Mouse (Mus musculus): ENCODE results near the gene Ccdc177.
"Not testable (repeated sequence)": the region's sequence is repeated elsewhere in the genome, so short reads cannot be mapped to it uniquely, and the experiment has no call there.

Ccdc177 gene

DNA sequence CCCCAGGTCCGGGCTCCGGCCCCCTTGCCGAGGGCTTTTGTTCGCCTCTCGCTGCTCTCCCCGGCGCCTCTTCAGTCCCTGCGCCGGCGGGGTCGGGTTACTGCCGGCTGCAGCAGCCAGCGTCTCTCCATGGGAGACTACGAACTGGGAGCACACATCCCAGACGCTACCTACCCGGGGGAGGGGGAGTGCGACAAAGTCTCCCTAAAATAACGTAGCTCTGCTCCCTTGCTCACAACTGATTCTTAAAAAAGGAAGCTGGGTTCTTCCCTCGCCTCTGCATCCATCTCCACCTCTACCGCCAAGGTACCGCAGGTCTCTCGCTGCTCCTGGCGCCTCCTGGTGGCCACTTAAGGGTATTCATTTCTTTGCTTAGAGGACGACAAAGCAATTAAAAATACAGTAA lies at the start of gene Ccdc177:
Gene Ccdc177 (minus strand): TSS at position 292 of the 406 bp plus-strand sequence.
- DNase-seq (ENCODE audit: low spot score in 2 of 2) = peak; percentile 63 to 66

DNA sequence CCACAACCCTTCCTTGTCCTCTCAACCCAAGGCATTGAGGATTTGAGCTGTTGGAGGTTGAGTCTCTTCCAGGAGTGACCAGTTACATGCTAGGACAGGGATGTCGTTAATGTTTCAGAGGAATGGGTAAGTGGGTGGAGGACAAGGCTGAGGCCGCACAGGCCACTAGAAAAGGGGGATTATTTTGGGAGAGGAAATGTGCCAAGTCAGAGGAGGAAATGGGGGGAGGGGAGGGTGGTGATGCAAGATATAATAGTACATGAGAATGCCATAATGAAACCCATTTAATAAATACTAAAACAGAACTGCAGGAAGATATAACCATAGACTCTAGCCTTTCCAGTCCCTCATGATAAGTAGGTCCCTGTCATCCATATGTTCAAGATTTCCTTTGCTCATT lies 49.5 kb upstream of the Ccdc177 start:
- no peak for DNase-seq (ENCODE audit: low spot score in 2 of 2)

DNA sequence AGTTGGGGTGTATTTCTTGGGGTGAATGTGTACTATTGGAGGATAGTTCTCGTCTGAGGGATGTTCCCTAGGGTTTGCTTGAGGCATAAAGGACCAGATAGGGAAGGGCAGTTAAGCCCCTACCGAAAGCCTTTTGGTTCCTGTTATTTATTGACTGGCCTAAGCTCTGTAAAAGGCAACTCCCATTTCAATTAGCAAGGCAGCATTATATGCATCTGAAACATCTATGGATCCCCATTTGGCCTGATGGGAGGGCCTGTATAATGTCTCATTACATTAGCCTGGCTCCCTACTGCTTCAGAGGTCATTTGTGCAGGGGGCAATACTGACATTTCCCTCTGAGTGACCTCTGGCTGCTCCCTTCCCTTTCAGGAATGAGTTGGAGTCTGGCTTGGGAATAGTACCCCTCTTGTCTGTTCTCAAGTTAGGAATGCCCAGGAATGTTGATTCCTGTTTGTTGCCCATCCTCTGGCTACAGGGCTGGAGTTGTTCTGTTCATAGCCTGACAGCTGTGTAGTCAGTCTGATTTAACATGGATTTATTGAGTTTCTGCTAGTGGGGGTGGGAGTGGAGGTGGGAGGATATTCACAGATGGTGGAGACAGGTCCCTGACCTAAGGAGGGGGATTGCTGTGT lies 47.1 kb upstream of the Ccdc177 start:
- DNase-seq (ENCODE audit: low spot score in 2 of 2) = no peak

DNA sequence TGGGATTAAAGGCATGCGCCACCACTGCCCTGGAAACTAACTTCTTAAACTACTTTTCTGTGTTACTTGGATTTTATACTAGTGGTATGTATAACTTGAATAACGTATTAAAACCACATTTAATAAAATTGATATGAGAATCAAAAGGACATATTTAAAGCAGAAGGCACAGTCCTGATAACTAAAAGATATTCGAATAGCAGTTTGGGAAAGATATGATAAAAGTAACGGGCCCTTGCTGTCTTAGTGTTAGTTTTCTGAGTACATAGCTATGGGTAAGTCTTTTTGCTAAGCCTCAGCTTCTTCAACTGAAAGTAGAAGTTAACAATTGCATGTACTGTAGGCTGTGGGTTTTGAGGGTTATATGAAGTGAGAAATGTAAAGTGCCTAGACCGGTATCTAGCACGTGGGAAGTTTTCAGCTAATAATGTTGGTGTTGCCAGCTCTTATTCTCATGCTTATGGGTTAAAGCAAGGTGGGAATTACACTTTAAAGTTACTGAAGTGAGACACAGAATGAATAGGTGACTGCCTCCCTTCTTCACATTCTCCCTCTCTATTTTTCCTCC lies 44.5 kb upstream of the Ccdc177 start:
- DNase-seq (ENCODE audit: low spot score in 2 of 2) = no peak

DNA sequence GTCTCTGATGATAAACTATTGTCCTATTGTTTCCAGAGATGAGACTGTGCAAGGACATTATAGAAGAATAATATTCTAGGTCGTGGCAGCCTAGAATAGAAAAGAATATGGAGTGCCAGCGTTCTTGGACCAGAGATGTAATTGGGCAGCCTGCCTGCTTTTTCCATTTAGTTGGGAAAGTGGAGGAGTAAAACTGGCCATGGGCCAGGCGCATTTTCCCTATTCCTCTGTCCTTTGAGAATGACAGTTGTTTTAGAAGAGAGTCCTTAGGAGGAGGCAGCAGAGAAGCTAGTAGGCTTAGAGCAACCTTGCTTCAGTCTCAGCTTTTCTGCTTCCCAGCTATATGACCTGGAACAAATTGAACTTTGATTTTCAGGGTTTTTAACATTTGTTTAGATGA lies 43.4 kb upstream of the Ccdc177 start:
- peak in 1 of 2 experiments; percentile 54 for DNase-seq (ENCODE audit: low spot score in 2 of 2)

DNA sequence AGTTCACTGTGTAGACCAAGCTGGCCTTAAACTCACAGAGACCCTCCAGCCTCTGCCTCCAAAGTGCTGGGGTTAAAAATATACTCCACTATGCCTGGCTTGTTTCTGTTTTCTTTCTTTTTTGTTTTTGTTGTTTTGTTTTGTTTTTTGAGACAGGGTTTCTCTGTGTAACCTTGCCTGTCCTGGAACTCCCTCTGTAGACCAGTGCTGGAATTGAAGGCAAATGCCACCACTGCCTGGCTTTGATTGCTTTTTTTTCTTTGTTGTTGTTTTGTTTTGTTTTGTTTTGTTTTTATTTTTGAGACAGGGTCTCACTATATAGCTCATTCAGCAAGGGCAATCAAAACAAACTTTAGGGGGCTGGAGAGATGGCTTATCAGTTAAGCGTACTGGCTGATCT lies 41.0 kb upstream of the Ccdc177 start:
- no peak for DNase-seq (ENCODE audit: low spot score in 2 of 2)

DNA sequence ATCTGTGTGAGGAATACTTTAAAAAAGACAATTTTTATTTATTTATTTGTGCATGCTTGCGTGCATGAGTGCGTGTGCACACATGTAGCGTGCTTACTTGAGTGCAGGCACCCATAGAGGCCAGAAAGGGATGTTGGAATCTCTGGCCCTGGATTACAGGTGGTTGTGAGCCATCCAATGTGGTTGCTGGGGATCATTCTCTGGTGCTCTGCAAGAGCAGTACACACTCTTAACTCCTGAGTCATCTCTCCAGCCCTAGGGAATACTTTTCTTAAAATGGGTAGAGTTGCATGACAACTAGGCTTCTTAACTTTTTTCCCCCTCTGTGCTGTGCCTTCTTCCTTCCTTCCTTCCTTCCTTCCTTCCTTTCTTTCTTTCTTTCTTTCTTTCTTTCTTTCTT lies 39.7 kb upstream of the Ccdc177 start:
- no peak for DNase-seq (ENCODE audit: low spot score in 2 of 2)

DNA sequence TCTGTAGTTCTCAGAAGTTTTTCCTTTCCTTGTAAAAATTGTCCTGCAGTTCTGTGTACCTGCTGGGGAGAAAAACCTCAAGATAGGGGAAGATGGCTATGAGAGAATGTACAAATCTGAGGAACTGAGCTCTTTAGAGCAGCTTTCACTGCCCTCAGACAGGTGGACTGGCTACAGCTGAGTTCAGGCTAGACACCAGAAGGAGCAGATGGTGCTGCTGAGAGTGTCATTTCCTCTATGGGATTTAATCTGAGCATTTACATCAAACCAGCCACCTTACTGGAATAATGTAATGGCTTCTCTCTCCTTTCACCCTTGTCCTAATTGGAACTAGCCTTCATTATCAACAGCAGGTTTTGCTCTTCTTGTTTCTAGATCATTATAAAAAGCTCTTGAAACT lies 37.8 kb upstream of the Ccdc177 start:
- no peak for DNase-seq (ENCODE audit: low spot score in 2 of 2)

DNA sequence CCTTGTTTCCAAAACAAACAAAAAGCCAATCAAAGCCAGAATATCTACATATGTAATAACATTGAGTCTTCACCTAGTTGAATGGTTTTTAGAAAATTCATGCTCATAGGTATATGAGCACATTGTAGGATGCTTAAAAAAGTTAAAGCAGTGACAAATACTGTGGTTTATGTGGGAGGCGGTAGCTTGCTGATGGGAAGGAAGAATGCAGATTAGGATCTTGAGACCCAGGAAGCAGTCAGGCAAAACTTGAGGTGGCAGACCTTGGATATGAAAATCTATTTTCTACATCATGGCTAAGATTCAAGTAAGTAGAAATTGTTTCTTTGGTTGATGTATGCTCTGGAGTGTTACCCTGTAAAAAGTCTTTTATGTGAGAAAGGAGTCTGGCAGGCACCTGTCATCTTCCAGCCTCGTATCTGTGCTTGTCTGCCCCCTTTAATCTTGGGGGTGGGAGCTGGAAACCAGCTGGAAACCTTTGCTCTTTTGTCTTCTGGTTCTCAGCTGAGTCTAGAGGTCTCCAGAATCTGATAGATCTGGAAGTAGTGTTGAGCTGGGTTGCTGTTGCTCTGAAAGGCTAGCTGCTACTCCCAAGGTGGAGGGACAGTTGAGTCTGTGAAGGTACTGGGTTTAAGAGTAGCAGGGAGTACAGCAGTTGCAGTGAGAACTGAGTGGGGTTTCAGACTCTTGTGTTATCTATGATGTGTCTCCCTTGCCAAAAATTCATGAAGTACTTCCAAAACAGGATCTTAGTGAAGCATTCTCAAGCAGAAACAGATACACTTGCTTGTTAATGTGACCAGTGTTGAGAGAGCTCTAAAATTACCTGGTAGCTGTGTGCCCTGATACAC lies 34.7 kb upstream of the Ccdc177 start:
- no peak for DNase-seq (ENCODE audit: low spot score in 2 of 2)

DNA sequence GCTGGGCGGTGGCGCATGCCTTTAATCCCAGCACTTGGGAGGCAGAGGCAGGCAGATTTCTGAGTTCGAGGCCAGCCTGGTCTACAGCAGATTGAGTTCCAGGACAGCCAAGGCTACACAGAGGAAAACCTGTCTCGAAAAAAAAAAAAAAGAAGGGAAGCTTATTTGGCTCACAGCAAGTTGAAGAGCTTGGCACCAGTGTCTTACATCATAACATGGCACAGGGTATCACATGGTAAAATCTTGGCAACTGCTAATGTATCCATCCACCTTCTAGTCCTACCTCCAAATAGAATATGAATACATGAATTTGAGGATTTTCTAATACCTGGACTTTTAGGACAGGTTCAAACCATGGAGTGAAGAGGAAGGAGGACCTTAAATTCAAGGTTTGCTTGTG lies 34.0 kb upstream of the Ccdc177 start:
- no peak for DNase-seq (ENCODE audit: low spot score in 2 of 2)

DNA sequence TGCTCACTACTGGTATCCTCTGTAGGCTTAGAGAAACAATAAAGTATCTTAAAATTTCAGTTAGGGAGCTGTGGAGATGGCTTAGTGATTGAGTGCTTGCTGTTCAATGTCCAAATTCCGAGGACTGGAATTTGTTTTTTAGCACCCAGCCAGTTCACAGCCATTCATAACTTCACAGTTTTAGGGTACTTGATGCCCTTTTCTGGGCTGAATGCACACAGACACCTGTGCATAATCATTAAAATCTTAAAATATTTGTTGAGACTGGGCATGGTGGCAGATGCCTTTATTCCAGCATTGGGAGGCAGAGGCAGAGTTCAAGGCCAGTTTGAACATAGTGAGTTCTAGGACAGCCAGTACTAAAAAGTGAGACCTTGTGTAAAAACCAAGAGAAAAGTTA lies 33.0 kb upstream of the Ccdc177 start:
- DNase-seq (ENCODE audit: low spot score in 2 of 2) = no peak

DNA sequence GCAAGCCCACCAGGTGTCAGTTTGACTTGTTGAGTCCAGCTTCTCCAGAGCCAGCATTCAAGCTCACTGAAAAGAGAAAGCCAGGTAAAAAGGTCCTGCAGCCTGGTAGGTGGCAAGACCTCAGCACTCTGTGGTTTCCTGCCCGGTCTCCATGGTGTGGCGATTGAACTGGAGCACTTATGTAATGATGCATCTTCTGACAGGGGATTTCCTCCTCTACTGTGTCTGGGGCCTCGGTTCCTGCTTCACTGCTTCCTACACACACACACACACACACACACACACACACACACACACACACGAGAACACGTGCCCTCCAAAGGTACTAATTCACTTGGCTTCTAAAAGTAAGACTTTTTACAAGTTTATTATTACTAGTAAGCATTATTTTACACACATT lies 32.4 kb upstream of the Ccdc177 start:
- no peak for DNase-seq (ENCODE audit: low spot score in 2 of 2)

DNA sequence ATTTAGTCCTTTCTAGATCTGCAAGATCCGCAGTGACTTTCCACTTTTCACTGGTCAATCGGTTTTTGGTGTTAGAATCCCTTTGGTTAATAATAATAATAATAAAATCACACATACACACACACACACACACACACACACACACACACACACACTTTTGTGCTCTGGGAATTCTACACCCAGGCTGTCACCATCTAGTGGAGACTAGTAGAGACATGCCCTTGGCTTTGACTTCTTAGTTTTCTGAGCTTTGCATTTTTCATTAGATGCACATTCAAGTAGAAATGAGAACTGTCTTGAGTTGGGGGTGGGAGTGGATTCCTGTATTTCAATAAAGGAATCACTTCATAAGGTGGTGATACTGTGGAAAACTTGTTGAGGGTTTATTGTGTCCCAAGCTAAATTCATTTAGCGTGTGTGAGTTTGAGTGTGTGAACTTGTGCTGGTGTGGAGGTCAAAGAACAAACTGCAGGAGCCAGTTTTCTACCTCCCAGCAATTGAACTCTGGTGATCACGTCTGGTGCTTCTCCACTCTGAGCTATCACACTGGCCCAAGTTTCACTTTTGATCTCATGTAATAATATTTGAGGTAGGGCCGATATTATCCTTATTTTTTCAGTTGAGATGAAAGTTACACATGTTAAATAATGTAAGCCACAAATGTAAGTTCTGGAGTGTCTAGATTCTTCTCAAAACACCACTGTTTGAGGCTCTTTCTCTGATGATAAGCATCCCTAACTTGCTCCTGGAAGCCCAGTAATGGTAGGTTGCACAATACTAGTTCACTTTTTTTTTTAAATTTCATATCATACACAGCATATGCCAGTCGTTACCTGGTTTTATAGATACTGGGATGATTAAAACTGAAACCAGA lies 31.3 kb upstream of the Ccdc177 start:
- no peak for DNase-seq (ENCODE audit: low spot score in 2 of 2)

DNA sequence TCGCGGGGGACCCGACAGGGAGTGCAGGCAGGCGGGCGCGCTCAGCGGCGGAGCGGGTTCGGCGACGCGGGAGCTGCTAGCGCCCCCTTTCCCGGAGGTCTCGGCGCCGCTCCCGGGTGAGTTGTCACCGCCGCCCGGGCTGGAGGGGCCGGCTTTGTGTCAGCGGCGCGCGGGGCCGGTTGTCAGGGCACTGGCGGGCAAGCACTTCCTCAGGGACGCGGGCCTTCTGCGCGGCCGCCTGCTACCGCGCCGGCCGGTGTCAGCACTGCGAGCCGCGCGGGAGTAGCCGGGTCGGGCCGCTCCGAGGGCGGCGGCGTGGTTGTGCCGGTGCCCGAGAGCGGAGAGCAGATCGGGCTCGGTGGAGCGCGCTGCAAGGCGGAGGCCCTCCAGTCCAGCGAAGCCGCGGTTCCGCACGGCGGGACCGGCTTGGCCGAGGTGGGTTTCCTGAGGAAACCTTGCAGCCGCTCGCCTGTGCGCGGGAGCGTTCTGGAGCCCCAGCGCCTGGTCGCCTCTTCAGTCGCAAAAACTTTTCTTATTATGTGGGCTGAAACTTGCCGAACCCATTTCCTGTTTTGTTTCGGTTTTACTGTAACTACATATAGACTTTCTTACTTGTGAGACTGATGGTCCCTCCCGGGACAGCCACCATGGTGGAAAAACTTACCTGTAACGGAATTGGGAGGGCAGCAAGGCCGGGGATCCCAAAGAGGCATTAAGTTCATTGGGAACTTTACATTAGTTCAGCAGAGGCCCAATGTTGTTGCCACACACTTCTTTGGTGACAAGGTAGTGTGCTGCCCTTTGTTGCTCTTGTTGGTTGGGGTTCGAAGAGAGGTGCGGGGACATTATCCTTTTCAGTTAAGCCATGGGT lies 30.4 kb upstream of the Ccdc177 start:
- no peak for DNase-seq (ENCODE audit: low spot score in 2 of 2)

DNA sequence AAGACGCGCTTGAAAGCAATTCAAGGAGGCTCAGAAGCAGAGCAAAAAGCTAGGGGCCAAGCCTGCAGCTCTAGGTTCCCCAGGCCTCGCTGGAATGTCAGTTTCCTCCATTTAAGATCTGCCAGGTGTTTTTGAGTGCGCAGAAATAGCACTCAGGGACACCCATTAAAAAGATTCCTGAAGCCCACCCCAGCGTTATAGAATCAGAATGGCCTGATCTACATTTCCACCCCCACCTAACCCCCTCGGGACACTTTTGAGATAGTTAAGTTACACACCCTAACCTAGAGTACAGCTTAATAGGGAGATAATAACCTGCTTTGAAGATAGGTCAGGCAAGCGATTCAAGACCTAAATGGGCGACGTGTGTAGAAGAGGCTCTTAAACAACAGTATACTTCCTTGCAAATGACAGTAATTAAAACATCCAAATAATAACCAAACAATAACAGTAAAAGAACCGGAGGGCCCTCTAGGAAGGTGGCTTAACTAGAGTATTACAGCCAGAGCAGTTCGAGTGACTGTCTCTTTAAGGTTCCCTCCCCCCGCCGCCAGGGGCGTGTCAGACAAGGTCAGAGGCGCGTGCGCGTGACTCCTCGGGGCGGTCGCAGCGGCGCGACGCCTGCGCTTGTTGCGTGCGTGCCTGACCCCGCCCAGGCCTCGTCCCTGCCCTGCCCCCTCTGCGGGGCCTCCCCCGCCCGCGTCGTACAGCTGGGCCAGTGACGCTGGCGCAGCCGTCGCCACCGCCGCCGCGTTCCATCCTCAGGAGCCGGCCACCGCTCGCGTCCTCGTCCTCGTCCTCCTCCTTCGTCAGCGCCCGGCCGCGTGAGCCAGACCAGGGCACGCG lies 29.6 kb upstream of the Ccdc177 start, which contains the start of gene Susd6:
Gene Susd6 (plus strand): TSS at position 662 of the 846 bp plus-strand sequence.
- DNase-seq (ENCODE audit: low spot score in 2 of 2) = peak; percentile 98 to 99

DNA sequence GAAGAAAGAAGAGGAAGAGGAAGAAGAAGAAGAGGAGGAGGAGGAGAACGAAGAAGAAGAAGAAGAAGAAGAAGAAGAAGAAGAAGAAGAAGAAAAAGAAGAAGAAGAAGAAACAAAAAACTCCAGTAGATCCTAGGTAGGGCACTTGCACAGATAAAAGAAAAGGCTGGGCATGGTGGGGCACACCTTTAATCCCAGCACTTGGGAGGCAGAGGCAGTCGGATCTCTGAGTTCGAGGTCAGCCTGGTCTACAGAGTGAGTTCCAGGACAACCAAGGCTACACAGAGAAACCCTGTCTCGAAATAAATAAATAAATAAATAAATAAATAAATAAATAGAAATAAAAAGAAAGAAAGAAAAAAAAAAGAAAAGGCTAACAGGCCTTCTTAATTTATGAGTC lies 28.8 kb upstream of the Ccdc177 start:
- DNase-seq (ENCODE audit: low spot score in 2 of 2) = not testable (repeated sequence)

DNA sequence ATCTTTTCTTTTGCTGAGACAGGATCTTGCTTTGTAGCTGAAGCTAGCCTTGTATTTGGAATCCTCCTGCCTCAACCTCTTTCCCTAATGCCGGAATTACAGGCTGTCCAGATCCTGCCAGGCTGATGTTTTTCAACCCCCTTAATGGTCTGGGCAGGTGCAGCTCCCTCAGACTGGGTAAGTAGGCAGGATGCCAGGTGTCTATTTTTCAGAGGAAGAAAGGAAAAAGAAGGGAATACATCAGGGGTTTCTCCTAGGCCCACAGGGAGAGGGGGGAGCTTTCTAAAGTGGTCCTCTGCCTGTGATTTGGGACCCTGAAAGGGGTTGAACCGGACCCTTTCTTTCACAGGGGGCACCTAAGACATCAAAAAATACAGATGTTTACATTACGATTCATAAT lies 27.7 kb upstream of the Ccdc177 start:
- no peak for DNase-seq (ENCODE audit: low spot score in 2 of 2)

DNA sequence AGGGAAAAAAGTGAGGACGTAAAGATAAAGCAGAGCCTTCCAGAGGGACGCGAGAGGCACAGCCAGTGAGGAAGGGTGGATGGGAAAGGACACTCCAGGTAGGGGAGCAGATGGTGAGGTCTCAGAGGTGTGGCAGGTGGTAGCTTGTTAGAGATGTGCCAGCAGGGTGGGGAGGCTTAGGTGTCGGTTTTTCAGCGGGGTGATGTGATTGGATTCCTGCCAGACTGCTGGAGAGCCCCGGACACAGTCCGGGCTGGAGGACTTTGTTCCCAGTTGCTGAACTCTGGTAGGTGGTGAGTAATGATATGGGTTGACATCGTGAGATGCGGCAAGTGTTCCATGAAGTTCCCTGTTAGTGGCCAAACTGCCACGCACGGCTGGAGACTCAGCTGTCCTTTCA lies 27.1 kb upstream of the Ccdc177 start:
- no peak for DNase-seq (ENCODE audit: low spot score in 2 of 2)

DNA sequence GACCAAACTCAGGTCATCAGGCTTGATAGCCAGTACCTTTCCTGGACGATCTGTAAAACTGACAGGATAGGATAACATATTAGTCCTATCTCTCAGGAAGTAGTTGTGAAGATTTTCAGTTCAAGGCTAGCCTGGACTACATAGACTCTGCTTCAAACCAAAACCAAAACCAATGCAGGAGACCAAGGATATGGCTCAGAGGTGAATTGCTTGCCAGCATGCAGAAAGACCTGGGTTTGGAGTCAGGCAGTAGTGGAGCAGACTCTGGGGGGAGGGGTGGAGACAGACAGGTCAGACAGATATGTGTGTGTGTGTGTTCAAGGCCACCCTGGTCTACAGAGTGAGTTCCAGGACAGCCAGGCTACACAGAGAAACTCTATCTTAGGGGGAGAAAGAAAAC lies 26.1 kb upstream of the Ccdc177 start:
- DNase-seq (ENCODE audit: low spot score in 2 of 2) = no peak

DNA sequence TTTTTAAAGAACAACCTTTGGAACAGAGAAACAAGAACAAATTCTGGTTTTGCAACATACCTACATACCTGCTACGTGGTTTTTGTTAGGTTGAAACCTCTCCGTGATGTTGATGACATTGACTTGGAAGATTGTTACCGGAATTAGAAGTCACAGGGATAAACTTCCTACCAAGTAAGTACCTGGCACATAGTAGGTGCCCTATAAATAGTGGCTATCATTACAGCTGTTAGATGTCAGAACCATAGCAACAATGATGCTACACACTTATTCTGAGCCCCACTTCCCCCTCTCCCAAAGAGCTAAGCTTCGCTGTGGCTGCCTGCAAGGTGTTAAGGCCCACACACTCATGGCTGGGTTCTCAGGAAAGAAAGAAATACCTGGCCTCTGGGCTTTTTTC lies 25.1 kb upstream of the Ccdc177 start:
- DNase-seq (ENCODE audit: low spot score in 2 of 2) = no peak
